Mouse (Mus musculus): ENCODE results near the gene Hnrnpd. TPM values are rescaled to one million over a fixed set of nuclear protein-coding genes. Genes with fewer than 3 reads are reported as not detected.
A peak's percentile ranks its signal among the peaks of the same experiment; 100 is the strongest.

Hnrnpd gene
- polyA plus RNA-seq, 1 experiment from 2014 or later, result 315 TPM

DNA sequence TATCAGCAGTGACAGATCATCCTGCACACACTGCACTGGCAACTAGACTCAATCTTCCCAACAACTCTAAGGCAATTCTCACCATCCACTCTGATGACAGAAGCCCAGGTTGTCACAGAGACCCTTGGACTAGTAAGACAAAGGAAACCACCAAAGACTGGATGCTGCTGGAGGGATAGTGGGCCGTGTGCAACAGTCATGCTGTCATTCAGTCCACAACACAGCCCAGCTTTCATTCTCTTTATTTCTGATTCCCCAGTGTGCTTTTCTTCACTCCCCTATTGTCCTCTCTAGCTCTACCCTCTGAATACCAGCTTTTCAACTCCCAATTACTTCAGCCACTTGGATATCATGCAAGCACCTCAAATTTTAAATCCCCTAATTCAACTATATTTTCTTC is 24.9 kb downstream of the Hnrnpd start:
- WGBS, result 43% methylated on average over 1 of the region's 1 CpGs
- Histone ChIP-seq H3K4me3 (ENCODE audit: low read depth, low read length) (no peak overlapping the region), H3K9ac (replicated peaks; ENCODE audit: low read length) (no peak overlapping the region), H3K4me1 (ENCODE audit: control insufficient read depth, insufficient read depth, low read length) (no peaks in the 10 kb centered on the region), H3K4me2 (ENCODE audit: low read depth, low read length) (no peak overlapping the region), H3K27me3 (ENCODE audit: control insufficient read depth, insufficient read depth, low read length) (no peaks in the 10 kb centered on the region), H3K9me3 (replicated peaks; ENCODE audit: control insufficient read depth, low read length) (no peaks in the 10 kb centered on the region), H3K27ac (replicated peaks; ENCODE audit: low read depth, low read length) (no peak overlapping the region), H3K36me3 (replicated peaks; ENCODE audit: control insufficient read depth, insufficient read depth, low read depth, low read length) (peaks cover 3% of the 10 kb centered on the region; the same call in 1 of the 2 replicates)
- peak; percentile 37 for DNase-seq (ENCODE audit: low spot score)
- ATAC-seq (replicated peaks; ENCODE audit: insufficient number of reproducible peaks, low FRiP score, low TSS enrichment, low read depth), result no peak

- no peaks in the 10 kb centered on the region for H3K4me1 ChIP-seq (ENCODE audit: control insufficient read depth, insufficient read depth, low read length)
- H3K4me2 ChIP-seq (ENCODE audit: low read depth, low read length), result no peak overlapping the region
- no peak overlapping the region for H3K27ac ChIP-seq (replicated peaks; ENCODE audit: low read depth, low read length)
- no peaks in the 10 kb centered on the region for H3K9me3 ChIP-seq (replicated peaks; ENCODE audit: control insufficient read depth, low read length)
- H3K4me3 ChIP-seq (ENCODE audit: low read depth, low read length), result no peak overlapping the region
- H3K9ac ChIP-seq (replicated peaks; ENCODE audit: low read length), result no peak overlapping the region
- no peaks in the 10 kb centered on the region for H3K36me3 ChIP-seq (replicated peaks; ENCODE audit: control insufficient read depth, insufficient read depth, low read depth, low read length)
- ATAC-seq (replicated peaks; ENCODE audit: insufficient number of reproducible peaks, low FRiP score, low TSS enrichment, low read depth) (no peak; the same call in 1 of the 2 replicates), DNase-seq (ENCODE audit: low spot score) (no peak)
- 86% methylated on average over 5 of the region's 5 CpGs for WGBS
- no peaks in the 10 kb centered on the region for H3K27me3 ChIP-seq (ENCODE audit: control insufficient read depth, insufficient read depth, low read length)
These were observed 26.2 kb downstream of the Hnrnpd start for GRCm38 (mm10) chr5:99952513-99952912.

DNA sequence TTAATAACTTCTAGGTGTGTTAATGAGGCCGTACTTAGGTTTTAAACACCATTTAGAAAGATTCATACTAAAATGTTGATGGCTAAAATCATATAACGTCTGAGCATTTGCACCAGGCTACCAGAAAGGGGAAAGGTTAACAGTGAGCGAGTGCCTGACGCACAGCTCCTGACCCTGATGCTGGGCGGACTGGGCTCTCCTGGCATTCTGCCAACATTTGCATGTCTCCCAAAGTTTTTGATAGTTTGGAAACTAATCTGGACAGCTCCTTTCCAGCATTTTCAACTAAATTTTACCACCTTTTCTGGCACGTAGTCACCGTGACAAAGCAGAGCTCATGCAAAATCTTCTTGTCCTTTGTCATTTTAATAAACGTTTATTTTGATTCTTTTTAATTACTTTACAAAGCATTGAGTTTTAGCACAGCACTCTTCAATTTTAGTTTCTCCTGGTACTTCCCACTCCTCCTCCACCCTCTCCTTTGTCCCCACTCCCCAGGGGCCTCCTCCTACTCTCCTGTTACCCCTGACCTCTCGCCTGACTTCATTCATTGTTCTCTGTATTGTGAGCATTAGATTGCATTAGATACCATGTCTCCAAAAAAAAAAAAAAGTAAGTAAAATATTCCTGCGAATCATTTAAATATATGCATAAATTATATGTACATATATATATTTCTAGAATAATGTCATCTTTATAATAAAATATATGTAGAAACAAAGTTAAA is 36.8 kb downstream of the Hnrnpd start:
- Histone ChIP-seq H3K9me3 (replicated peaks; ENCODE audit: control insufficient read depth, low read length) (no peaks in the 10 kb centered on the region), H3K4me1 (ENCODE audit: control insufficient read depth, insufficient read depth, low read length) (no peaks in the 10 kb centered on the region), H3K4me3 (ENCODE audit: low read depth, low read length) (no peak overlapping the region), H3K9ac (replicated peaks; ENCODE audit: low read length) (no peak overlapping the region), H3K4me2 (ENCODE audit: low read depth, low read length) (no peak overlapping the region), H3K36me3 (replicated peaks; ENCODE audit: control insufficient read depth, insufficient read depth, low read depth, low read length) (no peaks in the 10 kb centered on the region), H3K27ac (replicated peaks; ENCODE audit: low read depth, low read length) (no peak overlapping the region), H3K27me3 (ENCODE audit: control insufficient read depth, insufficient read depth, low read length) (no peaks in the 10 kb centered on the region)
- DNase-seq (ENCODE audit: low spot score), result no peak
- ATAC-seq (replicated peaks; ENCODE audit: insufficient number of reproducible peaks, low FRiP score, low TSS enrichment, low read depth), result no peak
- 54% methylated on average over 10 of the region's 10 CpGs for WGBS

DNA sequence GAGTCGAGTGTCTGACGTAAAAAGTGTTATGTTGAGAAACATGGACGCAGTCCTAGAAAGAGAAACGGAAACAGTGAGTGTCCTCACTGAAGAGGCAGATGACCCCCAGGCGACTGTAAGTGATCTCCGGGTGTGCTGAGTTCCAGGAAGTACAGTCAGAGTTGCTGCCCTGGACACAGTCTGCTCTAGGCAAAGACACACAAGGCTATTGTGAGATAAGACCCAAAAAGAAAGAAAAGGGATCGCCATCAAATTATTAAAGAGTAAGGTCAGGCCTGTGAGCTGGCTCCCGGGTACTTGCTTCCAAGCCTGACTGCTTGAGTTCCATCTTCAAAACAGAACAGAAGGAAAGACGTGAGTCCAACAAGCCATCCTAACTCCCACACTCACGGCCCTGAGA is 37.5 kb downstream of the Hnrnpd start:
- Histone ChIP-seq H3K4me3 (ENCODE audit: low read depth, low read length) (no peak overlapping the region), H3K27me3 (ENCODE audit: control insufficient read depth, insufficient read depth, low read length) (no peaks in the 10 kb centered on the region), H3K9me3 (replicated peaks; ENCODE audit: control insufficient read depth, low read length) (no peaks in the 10 kb centered on the region), H3K36me3 (replicated peaks; ENCODE audit: control insufficient read depth, insufficient read depth, low read depth, low read length) (no peaks in the 10 kb centered on the region), H3K9ac (replicated peaks; ENCODE audit: low read length) (no peak overlapping the region), H3K4me2 (ENCODE audit: low read depth, low read length) (no peak overlapping the region), H3K4me1 (ENCODE audit: control insufficient read depth, insufficient read depth, low read length) (no peaks in the 10 kb centered on the region), H3K27ac (replicated peaks; ENCODE audit: low read depth, low read length) (no peak overlapping the region)
- DNase-seq (ENCODE audit: low spot score) (no peak), ATAC-seq (replicated peaks; ENCODE audit: insufficient number of reproducible peaks, low FRiP score, low TSS enrichment, low read depth) (no peak)
- WGBS, result 75% methylated on average over 10 of the region's 10 CpGs

- 87% methylated on average over 3 of the region's 3 CpGs for WGBS
- DNase-seq (ENCODE audit: low spot score) (no peak), ATAC-seq (replicated peaks; ENCODE audit: insufficient number of reproducible peaks, low FRiP score, low TSS enrichment, low read depth) (no peak)
- no peak overlapping the region for H3K4me3 ChIP-seq (ENCODE audit: low read depth, low read length)
- no peaks in the 10 kb centered on the region for H3K27me3 ChIP-seq (ENCODE audit: control insufficient read depth, insufficient read depth, low read length)
- no peak overlapping the region for H3K27ac ChIP-seq (replicated peaks; ENCODE audit: low read depth, low read length)
- no peaks in the 10 kb centered on the region for H3K4me1 ChIP-seq (ENCODE audit: control insufficient read depth, insufficient read depth, low read length)
- H3K9me3 ChIP-seq (replicated peaks; ENCODE audit: control insufficient read depth, low read length), result no peaks in the 10 kb centered on the region
- H3K36me3 ChIP-seq (replicated peaks; ENCODE audit: control insufficient read depth, insufficient read depth, low read depth, low read length), result no peaks in the 10 kb centered on the region
- no peak overlapping the region for H3K4me2 ChIP-seq (ENCODE audit: low read depth, low read length)
- H3K9ac ChIP-seq (replicated peaks; ENCODE audit: low read length), result no peak overlapping the region
These were observed 39.3 kb downstream of the Hnrnpd start for GRCm38 (mm10) chr5:99939440-99939839.

DNA sequence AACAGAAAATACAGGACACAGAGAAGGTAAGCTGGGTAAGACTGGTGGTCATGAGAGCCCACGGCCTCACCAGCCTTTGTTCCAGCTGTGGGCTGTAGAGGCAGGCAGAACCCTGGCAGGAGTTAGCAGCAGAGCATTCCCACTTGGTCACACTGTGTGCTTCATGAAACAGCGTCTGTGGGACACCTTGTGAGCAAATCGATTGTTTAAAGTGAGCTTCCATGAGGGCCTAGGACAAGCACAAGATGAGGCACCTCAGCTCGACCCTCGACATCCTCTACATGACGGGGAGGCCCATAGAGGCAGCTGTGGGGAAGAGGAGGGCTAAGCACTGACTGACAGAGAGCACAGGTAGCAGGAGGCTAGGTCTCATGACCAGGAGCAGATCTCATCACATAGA is 46.8 kb downstream of the Hnrnpd start:
- no peak for ATAC-seq (replicated peaks; ENCODE audit: insufficient number of reproducible peaks, low FRiP score, low TSS enrichment, low read depth)

GRCm38 (mm10) chr5:99927951-99928350 is 50.8 kb downstream of the Hnrnpd start:
- no peak overlapping the region for H3K27ac ChIP-seq (replicated peaks; ENCODE audit: low read depth, low read length)
- WGBS, result 47% methylated on average over 4 of the region's 4 CpGs
- DNase-seq (ENCODE audit: low spot score) (peak; percentile 67), ATAC-seq (replicated peaks; ENCODE audit: insufficient number of reproducible peaks, low FRiP score, low TSS enrichment, low read depth) (no peak)
- H3K4me3 ChIP-seq (ENCODE audit: low read depth, low read length), result no peak overlapping the region
- H3K4me1 ChIP-seq (ENCODE audit: control insufficient read depth, insufficient read depth, low read length), result no peaks in the 10 kb centered on the region
- no peaks in the 10 kb centered on the region for H3K9me3 ChIP-seq (replicated peaks; ENCODE audit: control insufficient read depth, low read length)
- H3K4me2 ChIP-seq (ENCODE audit: low read depth, low read length), result no peak overlapping the region
- H3K27me3 ChIP-seq (ENCODE audit: control insufficient read depth, insufficient read depth, low read length), result no peaks in the 10 kb centered on the region
- no peak overlapping the region for H3K9ac ChIP-seq (replicated peaks; ENCODE audit: low read length)
- no peaks in the 10 kb centered on the region for H3K36me3 ChIP-seq (replicated peaks; ENCODE audit: control insufficient read depth, insufficient read depth, low read depth, low read length)

More for the DNA sequence above, 46.8 kb downstream of the Hnrnpd start:
- Histone ChIP-seq H3K9ac (replicated peaks; ENCODE audit: low read length) (no peak overlapping the region), H3K4me1 (ENCODE audit: control insufficient read depth, insufficient read depth, low read length) (no peaks in the 10 kb centered on the region), H3K9me3 (replicated peaks; ENCODE audit: control insufficient read depth, low read length) (no peaks in the 10 kb centered on the region), H3K4me3 (ENCODE audit: low read depth, low read length) (no peak overlapping the region), H3K27me3 (ENCODE audit: control insufficient read depth, insufficient read depth, low read length) (no peaks in the 10 kb centered on the region), H3K27ac (replicated peaks; ENCODE audit: low read depth, low read length) (no peak overlapping the region), H3K4me2 (ENCODE audit: low read depth, low read length) (no peak overlapping the region), H3K36me3 (replicated peaks; ENCODE audit: control insufficient read depth, insufficient read depth, low read depth, low read length) (no peaks in the 10 kb centered on the region)
- 86% methylated on average over 6 of the region's 6 CpGs for WGBS
- DNase-seq (ENCODE audit: low spot score), result no peak

GRCm38 (mm10) chr5:99922033-99922432 is 56.7 kb downstream of the Hnrnpd start:
- Histone ChIP-seq H3K27ac (replicated peaks; ENCODE audit: low read depth, low read length) (no peak overlapping the region), H3K9ac (replicated peaks; ENCODE audit: low read length) (no peak overlapping the region), H3K4me1 (ENCODE audit: control insufficient read depth, insufficient read depth, low read length) (no peaks in the 10 kb centered on the region), H3K36me3 (replicated peaks; ENCODE audit: control insufficient read depth, insufficient read depth, low read depth, low read length) (no peaks in the 10 kb centered on the region), H3K9me3 (replicated peaks; ENCODE audit: control insufficient read depth, low read length) (no peaks in the 10 kb centered on the region), H3K4me3 (ENCODE audit: low read depth, low read length) (no peak overlapping the region), H3K27me3 (ENCODE audit: control insufficient read depth, insufficient read depth, low read length) (no peaks in the 10 kb centered on the region), H3K4me2 (ENCODE audit: low read depth, low read length) (no peak overlapping the region)
- ATAC-seq (replicated peaks; ENCODE audit: insufficient number of reproducible peaks, low FRiP score, low TSS enrichment, low read depth), result no peak
- WGBS, result 88% methylated on average over 8 of the region's 8 CpGs
- DNase-seq (ENCODE audit: low spot score), result no peak
